Mouse (Mus musculus) liver, embryonic 11.5 days (tissue): ENCODE measurements at regions not wholly inside any gene's neighbourhood (a gene's known extent, or its start where the extent isn't known, plus 50 kb on each side); places are given as distances from the start of the nearest gene placed in this dataset.

Source experiments
- ATAC-seq: fragments of 200-750 bp; cut with Nextera tagmentation; replicated peaks from 2 replicates; pipeline ENCODE4 v1.8.0; 2017; ENCODE audit warnings: moderate number of reproducible peaks, mild to moderate bottlenecking, moderate TSS enrichment, moderate library complexity; ENCODE audit not compliant: low FRiP score
- DNase-seq: peaks from one replicate; pipeline ENCODE4 v3.0.0-alpha.2; 2017; ENCODE audit warnings: low spot score
- H3K27ac ChIP-seq: fragments of 300-500 bp; sonication (generic); 2 replicates; pipeline ENCODE4 v1.5.1; 2014; ENCODE audit warnings: mild to moderate bottlenecking, low read depth, low read length, control low read depth
- H3K27me3 ChIP-seq: fragments of 300-500 bp; sonication (generic); replicated peaks from 2 replicates; pipeline ENCODE4 v1.6.1; 2014; ENCODE audit warnings: low read length, mixed read lengths; ENCODE audit not compliant: control insufficient read depth, insufficient read depth
- H3K36me3 ChIP-seq: fragments of 300-500 bp; sonication (generic); 2 replicates; pipeline ENCODE4 v1.6.1; 2014; ENCODE audit warnings: mild to moderate bottlenecking, low read length, moderate library complexity, mixed read lengths; ENCODE audit not compliant: control insufficient read depth, insufficient read depth
- H3K4me1 ChIP-seq: fragments of 300-500 bp; sonication (generic); replicated peaks from 2 replicates; pipeline ENCODE4 v1.6.1; 2014; ENCODE audit warnings: low read length, mixed read lengths; ENCODE audit not compliant: control insufficient read depth, insufficient read depth
- H3K4me2 ChIP-seq: fragments of 300-500 bp; sonication (generic); 2 replicates; pipeline ENCODE4 v1.6.1; 2014; ENCODE audit warnings: mild to moderate bottlenecking, control low read depth, moderate library complexity
- H3K4me3 ChIP-seq: fragments of 300-500 bp; sonication (generic); 2 replicates; pipeline ENCODE4 v1.5.1; 2014; ENCODE audit warnings: low read depth, low read length, control low read depth
- H3K9ac ChIP-seq: fragments of 300-500 bp; sonication (generic); 2 replicates; pipeline ENCODE4 v1.6.1; 2014; ENCODE audit warnings: low read depth, low read length, control low read depth
- H3K9me3 ChIP-seq: fragments of 300-500 bp; sonication (generic); 2 replicates; pipeline ENCODE4 v1.6.1; 2016; ENCODE audit warnings: low read length, inconsistent platforms, mixed read lengths; ENCODE audit not compliant: control insufficient read depth
- WGBS: fragments of 180-500 bp; shearing (Covaris S2); extraction: QIAGEN DNeasy Blood & Tissue Kit; methylation state at CpG from one replicate; pipeline ENCODE4 v1.1.7; 2014; 5-methylcytosine and 5-hydroxymethylcytosine counted together

DNA sequence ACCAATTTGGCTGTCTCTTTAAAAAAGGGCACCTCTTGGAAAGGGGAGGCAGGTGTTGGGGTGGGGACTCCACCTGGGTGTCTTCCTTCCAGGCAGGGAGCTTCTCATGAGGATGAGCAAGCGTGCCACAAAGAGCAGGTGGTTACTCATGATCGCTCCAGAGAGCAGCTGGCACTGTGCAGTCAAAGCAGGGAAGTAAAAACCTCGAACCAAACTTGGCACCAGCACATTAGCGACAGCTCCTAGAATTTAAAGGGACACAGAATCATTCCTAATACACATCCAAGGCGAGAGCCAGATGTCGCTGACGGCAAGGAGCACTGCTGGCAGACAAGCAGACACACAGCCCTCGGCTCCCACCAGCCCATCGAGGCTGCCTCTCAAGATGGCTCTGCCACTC, 70.4 kb downstream of the Irx5 start:
- Histone ChIP-seq H3K4me2 (no peak overlapping the region), H3K4me3 (no peak overlapping the region), H3K27ac (no peak overlapping the region), H3K9ac (no peak overlapping the region), H3K27me3 (no peaks in the 10 kb centered on the region), H3K36me3 (no peaks in the 10 kb centered on the region), H3K9me3 (no peaks in the 10 kb centered on the region), H3K4me1 (no peaks in the 10 kb centered on the region)
- ATAC-seq (no peak), DNase-seq (no peak)
- 67% methylated on average over 9 of the region's 9 CpGs for WGBS

DNA sequence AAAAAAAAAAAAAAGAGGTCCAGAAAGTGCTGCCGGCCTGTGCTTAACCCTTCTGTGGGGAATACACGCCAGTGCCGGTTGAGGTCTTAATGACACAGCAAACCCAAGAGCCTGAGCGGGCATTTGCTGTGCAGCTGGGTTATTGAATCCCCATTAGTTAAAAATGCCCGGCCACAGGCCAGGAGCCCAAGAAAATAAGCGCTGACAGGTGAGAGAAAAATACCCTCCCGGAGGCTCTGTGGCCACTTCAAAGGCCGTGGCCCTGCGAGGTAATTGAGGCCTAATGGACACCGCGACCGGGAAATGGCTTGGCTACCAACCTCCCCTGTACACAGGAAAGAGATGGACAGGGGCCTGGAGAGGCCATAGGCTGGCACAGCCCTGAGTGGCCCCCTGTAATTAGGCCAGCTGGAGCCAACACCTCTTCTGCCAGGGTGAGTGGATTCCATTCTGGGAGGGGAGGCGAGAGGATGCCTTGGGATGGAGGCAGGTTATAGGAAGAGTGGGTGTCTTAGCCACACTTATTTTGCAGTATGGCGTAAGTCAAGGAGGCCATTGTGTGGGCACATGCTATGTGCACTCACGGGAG, 79.7 kb downstream of the Irx5 start:
- no peak overlapping the region for H3K9ac ChIP-seq
- DNase-seq (no peak), ATAC-seq (no peak)
- 77% methylated on average over 15 of the region's 15 CpGs for WGBS
- no peak overlapping the region for H3K4me3 ChIP-seq
- H3K36me3 ChIP-seq, result no peaks in the 10 kb centered on the region
- H3K9me3 ChIP-seq, result no peaks in the 10 kb centered on the region
- no peak overlapping the region for H3K4me2 ChIP-seq
- no peaks in the 10 kb centered on the region for H3K27me3 ChIP-seq
- H3K27ac ChIP-seq, result no peak overlapping the region
- no peaks in the 10 kb centered on the region for H3K4me1 ChIP-seq

GRCm38 (mm10) chr8:92438294-92438693, 80.9 kb downstream of the Irx5 start:
- ATAC-seq, result no peak
- Histone ChIP-seq H3K27ac (no peak overlapping the region), H3K36me3 (no peaks in the 10 kb centered on the region), H3K4me2 (no peak overlapping the region), H3K9me3 (no peaks in the 10 kb centered on the region), H3K9ac (no peak overlapping the region), H3K4me1 (no peaks in the 10 kb centered on the region), H3K27me3 (no peaks in the 10 kb centered on the region), H3K4me3 (no peak overlapping the region)
- DNase-seq, result no peak
- 39% methylated on average over 9 of the region's 9 CpGs for WGBS

DNA sequence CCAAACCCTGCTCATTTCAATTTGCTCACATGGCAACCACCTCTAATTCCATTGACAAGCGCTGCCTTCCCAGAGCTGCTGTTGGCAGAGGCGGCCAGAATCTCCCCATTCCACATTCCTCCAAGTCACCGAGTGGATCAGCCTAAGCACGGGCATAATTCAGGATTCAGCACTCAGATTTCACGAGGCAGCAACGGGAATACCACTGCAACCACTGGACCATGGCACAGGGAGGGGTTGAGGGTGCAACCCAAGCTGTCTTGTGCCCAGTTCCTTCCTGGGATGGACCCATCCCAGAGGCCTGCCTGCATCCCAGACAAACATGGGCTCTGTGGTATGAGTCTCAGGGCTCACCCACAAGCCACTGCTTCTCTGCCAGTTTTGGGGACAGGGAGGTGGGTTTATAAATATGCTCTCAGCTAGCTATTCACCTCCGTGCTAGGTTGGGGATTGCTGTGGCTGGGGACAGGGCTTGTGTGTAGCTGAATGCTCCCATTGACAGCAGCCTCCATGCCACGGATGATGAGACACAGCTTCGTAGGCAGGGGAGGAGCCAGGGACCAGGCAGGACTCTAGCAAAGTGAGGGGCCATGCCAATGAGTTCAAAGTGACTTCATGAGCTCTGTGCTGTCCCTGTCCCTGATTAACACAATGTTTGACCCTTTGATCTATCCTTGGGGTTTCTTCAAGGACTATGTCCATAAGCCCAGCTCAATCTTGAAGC, 82.5 kb downstream of the Irx5 start:
- H3K4me2 ChIP-seq, result no peak overlapping the region
- ATAC-seq (no peak), DNase-seq (no peak)
- no peaks in the 10 kb centered on the region for H3K9me3 ChIP-seq
- no peak overlapping the region for H3K27ac ChIP-seq
- H3K36me3 ChIP-seq, result no peaks in the 10 kb centered on the region
- H3K9ac ChIP-seq, result no peak overlapping the region
- WGBS, result 59% methylated on average over 9 of the region's 9 CpGs
- no peak overlapping the region for H3K4me3 ChIP-seq
- no peaks in the 10 kb centered on the region for H3K4me1 ChIP-seq
- H3K27me3 ChIP-seq, result no peaks in the 10 kb centered on the region

DNA sequence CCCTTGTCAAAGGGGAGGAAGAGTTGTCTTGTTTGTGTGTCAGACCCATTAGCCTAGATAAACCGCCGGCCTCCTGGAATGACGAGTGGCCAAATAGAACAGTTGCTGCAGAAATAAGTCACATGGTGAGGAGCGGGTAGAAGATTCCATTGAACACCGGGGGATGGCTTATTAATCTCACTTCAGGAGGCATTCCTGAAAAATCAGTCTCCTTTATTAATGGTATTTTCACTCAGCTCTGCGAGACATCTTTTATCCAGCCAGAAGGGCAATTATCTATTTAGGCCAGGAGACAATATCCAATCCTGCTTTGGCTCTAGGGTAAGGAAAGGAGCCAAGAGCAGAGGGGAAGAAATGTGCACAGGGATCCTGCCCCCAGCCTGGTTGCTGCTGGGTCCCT, 84.7 kb downstream of the Irx5 start:
- Histone ChIP-seq H3K4me1 (no peaks in the 10 kb centered on the region), H3K36me3 (no peaks in the 10 kb centered on the region), H3K9ac (no peak overlapping the region), H3K4me2 (no peak overlapping the region), H3K4me3 (no peak overlapping the region), H3K27ac (no peak overlapping the region), H3K9me3 (no peaks in the 10 kb centered on the region), H3K27me3 (no peaks in the 10 kb centered on the region)
- DNase-seq (no peak), ATAC-seq (no peak)
- WGBS, result 63% methylated on average over 6 of the region's 6 CpGs

DNA sequence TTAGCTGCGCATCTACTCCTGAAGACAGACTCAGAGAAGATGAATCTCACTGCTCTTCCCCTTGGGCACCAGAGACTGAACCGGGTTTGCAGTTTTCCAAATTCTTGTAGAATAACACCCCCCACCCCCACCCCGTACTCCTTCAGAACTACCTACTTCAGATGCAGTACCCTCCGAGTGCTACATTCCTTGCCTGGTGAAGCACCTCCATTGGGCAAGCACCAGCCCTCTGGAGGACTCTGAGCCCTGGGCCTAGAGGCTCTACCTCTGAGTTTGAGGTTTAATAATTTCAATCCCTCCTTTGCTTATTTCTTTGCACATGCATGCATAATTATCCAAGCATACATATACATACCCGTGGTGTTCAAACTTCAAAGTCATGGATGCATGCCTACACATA, 101.9 kb downstream of the Irx5 start:
- Histone ChIP-seq H3K27me3 (peaks cover 54% of the 10 kb centered on the region), H3K9ac (no peak overlapping the region), H3K4me3 (no peak overlapping the region), H3K27ac (no peak overlapping the region), H3K4me1 (no peaks in the 10 kb centered on the region; the same call in 1 of the 2 replicates), H3K4me2 (no peak overlapping the region), H3K9me3 (no peaks in the 10 kb centered on the region), H3K36me3 (no peaks in the 10 kb centered on the region)
- DNase-seq (no peak), ATAC-seq (no peak)
- 72% methylated on average over 5 of the region's 5 CpGs for WGBS

- ATAC-seq, result no peak
- H3K27ac ChIP-seq, result no peak overlapping the region
- no peaks in the 10 kb centered on the region; the same call in 1 of the 2 replicates for H3K4me1 ChIP-seq
- H3K4me3 ChIP-seq, result peak overlapping the region; percentile 51
- no peaks in the 10 kb centered on the region for H3K36me3 ChIP-seq
- 1% methylated on average over 91 of the region's 93 CpGs for WGBS
- no peak overlapping the region for H3K9ac ChIP-seq
- DNase-seq, result peak; percentile 34
- peak overlapping the region; percentile 80 for H3K4me2 ChIP-seq
- H3K27me3 ChIP-seq, result peaks cover 54% of the 10 kb centered on the region
- no peaks in the 10 kb centered on the region for H3K9me3 ChIP-seq
Measured at GRCm38 (mm10) chr8:92460129-92460953, 102.9 kb downstream of the Irx5 start.

- Histone ChIP-seq H3K4me2 (no peak overlapping the region), H3K9me3 (no peaks in the 10 kb centered on the region), H3K36me3 (no peaks in the 10 kb centered on the region), H3K9ac (no peak overlapping the region), H3K27ac (no peak overlapping the region), H3K4me3 (no peak overlapping the region), H3K27me3 (no peaks in the 10 kb centered on the region; the same call in 1 of the 2 replicates), H3K4me1 (no peaks in the 10 kb centered on the region)
- no peak for DNase-seq
- no peak for ATAC-seq
- 61% methylated on average over 19 of the region's 19 CpGs for WGBS
Measured at GRCm38 (mm10) chr8:92469141-92470000, 111.9 kb downstream of the Irx5 start.
